Mouse (Mus musculus): ENCODE measurements at regions not wholly inside any gene's neighbourhood (a gene's known extent, or its start where the extent isn't known, plus 50 kb on each side); places are given as distances from the start of the nearest gene placed in this dataset.

DNA sequence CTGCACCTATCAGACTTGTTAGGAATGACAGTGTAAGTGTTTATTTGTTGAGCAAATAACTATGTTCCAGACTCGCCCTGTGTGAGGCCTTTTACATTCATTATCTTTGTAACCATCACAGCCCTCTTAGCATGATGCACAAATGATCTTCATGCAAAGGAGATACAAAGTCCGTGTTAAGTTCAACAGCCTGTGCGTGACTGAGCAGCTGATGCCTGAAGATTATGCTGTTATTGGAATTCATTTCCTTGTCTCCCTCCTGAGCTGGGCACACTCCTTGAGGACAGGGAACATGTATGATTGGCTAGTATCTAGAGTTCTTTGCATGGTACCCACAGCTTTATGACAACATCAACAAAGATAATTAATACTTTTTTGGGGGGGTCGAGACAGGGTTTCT lies 162.0 kb upstream of the Adgrl2 start:
- TF ChIP-seq ZC3H11A (IDR thresholded peaks at IDR 0.05; ENCODE audit: low read depth, low read length), result no peak
- TF ChIP-seq CHD1 (IDR thresholded peaks at IDR 0.05; ENCODE audit: low read depth, low read length), result no peak
- no peak for TF ChIP-seq CTCF (conservative IDR thresholded peaks at IDR 0.05 in 1 of 2, IDR thresholded peaks at IDR 0.05 in 1 of 2; ENCODE audit: low read depth in 2 of 2, low read length in 2 of 2)
- no peak for TF ChIP-seq TBP (conservative IDR thresholded peaks at IDR 0.05; ENCODE audit: low read depth, low read length)
- no peak for TF ChIP-seq USF1 (IDR thresholded peaks at IDR 0.05; ENCODE audit: low read depth, low read length)
- TF ChIP-seq TCF12 (IDR thresholded peaks at IDR 0.05; ENCODE audit: low read depth, low read length), result no peak
- TF ChIP-seq ZKSCAN1 (IDR thresholded peaks at IDR 0.05; ENCODE audit: borderline replicate concordance, low read depth, low read length), result no peak
- TF ChIP-seq E2F4 (IDR thresholded peaks at IDR 0.05; ENCODE audit: insufficient replicate concordance, low read depth, low read length), result no peak
- no peak for TF ChIP-seq SIN3A (IDR thresholded peaks at IDR 0.05; ENCODE audit: low read length)
